Mouse (Mus musculus) ES-E14 (cell line): ENCODE data around the gene Smagp.

Experiments used
- HCFC1 ChIP-seq: IDR thresholded peaks from 2 replicates; pipeline ENCODE4 v1.6.1; 2012; ENCODE audit warnings: low read length, inconsistent platforms, borderline replicate concordance; ENCODE audit not compliant: insufficient read depth
- MAFK ChIP-seq: IDR thresholded peaks from 2 replicates; pipeline ENCODE4 v1.6.1; 2014; ENCODE audit warnings: mild to moderate bottlenecking, low read depth, low read length, inconsistent platforms; ENCODE audit not compliant: insufficient read depth
- ZNF384 ChIP-seq: IDR thresholded peaks from 2 replicates; pipeline ENCODE4 v1.6.1; 2012; ENCODE audit warnings: low read depth, low read length, inconsistent platforms

- TF ChIP-seq MAFK (no peak), HCFC1 (no peak), ZNF384 (no peak)
Observed at GRCm38 (mm10) chr15:100613584-100613983, 23.2 kb downstream of the Smagp start.
